Comparison of ENCODE assay signal across 7 mouse cellular contexts in the genomic region with DNA sequence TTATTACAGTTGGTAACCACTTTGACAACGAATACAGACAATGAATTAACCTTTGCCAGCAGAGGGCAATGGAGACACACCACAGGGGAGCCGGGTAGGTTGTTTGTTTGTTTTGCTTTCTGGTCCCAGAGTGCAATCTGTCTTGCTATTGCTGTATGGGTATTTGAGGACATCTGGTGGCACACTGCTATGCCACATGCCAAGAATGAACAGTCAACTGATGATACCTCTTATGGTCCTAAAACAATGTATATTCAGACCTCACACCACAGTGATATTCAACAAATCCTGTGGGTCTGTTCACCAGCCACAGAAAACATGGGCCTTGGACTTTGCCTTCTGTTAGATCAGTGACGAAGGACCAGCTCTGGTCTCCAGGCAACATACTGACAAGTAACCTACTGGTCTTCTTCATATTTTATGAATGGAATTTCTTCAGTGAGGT. TPM values are rescaled to one million over a fixed set of nuclear protein-coding genes. Genes with fewer than 3 reads are reported as not detected.
DNase-seq lines count a peak whose midpoint lies in the region; ATAC-seq and TF ChIP-seq lines count a peak whose summit lies in the region.

No protein-coding gene starts in this region.

- peak; percentile 12 for DNase-seq in midbrain, postnatal 0 days (ENCODE audit: low spot score)
- no peak for DNase-seq in midbrain, embryonic 10.5 days (ENCODE audit: low spot score)
- DNase-seq in adrenal gland, adult 8-10 months, result peak; percentile 17
- no peak for DNase-seq in right cerebral cortex, postnatal 10 days (ENCODE audit: low spot score in 2 of 2)

- no peak overlapping the region for H3K9ac ChIP-seq in midbrain, postnatal 0 days (replicated peaks; ENCODE audit: low read length, poor library complexity, severe bottlenecking)
- no peak overlapping the region for H3K9ac ChIP-seq in liver, embryonic 15.5 days
- no peak overlapping the region for H3K9ac ChIP-seq in forebrain, embryonic 16.5 days (replicated peaks; ENCODE audit: low read depth, low read length)

- 62% methylated on average over 3 of the region's 3 CpGs for WGBS in midbrain, postnatal 0 days
- 55% methylated on average over 3 of the region's 3 CpGs for WGBS in midbrain, embryonic 10.5 days
- WGBS in liver, embryonic 15.5 days (ENCODE audit: insufficient replicate concordance), result 28% methylated on average over 3 of the region's 3 CpGs
- WGBS in forebrain, embryonic 16.5 days, result 58% methylated on average over 3 of the region's 3 CpGs

- no peaks in the 10 kb centered on the region for H3K36me3 ChIP-seq in midbrain, postnatal 0 days (ENCODE audit: insufficient read depth, low read length)
- H3K36me3 ChIP-seq in midbrain, embryonic 10.5 days, result peaks cover 29% of the 10 kb centered on the region
- no peaks in the 10 kb centered on the region for H3K36me3 ChIP-seq in liver, embryonic 15.5 days (replicated peaks)
- no peaks in the 10 kb centered on the region for H3K36me3 ChIP-seq in forebrain, embryonic 16.5 days (ENCODE audit: control insufficient read depth, insufficient read depth)

- peak; percentile 58 for TF ChIP-seq CTCF in midbrain, postnatal 0 days (IDR thresholded peaks at IDR 0.05)

- no peak overlapping the region for H3K4me2 ChIP-seq in midbrain, postnatal 0 days (ENCODE audit: low read depth, low read length, poor library complexity, severe bottlenecking)
- no peak overlapping the region for H3K4me2 ChIP-seq in liver, embryonic 15.5 days
- H3K4me2 ChIP-seq in forebrain, embryonic 16.5 days (ENCODE audit: low read length), result no peak overlapping the region

- ATAC-seq in midbrain, postnatal 0 days (ENCODE audit: low FRiP score), result no peak
- peak; percentile 79 for ATAC-seq in common myeloid progenitor, adult 5-6 weeks (replicated peaks; ENCODE audit: low read depth, poor library complexity, severe bottlenecking)
- ATAC-seq in liver, embryonic 15.5 days (ENCODE audit: insufficient read depth), result peak; percentile 39; the same call in 1 of the 2 replicates
- no peak for ATAC-seq in forebrain, embryonic 16.5 days

- no peaks in the 10 kb centered on the region for H3K27me3 ChIP-seq in midbrain, postnatal 0 days (ENCODE audit: insufficient read depth, low read length)
- H3K27me3 ChIP-seq in midbrain, embryonic 10.5 days (ENCODE audit: low read depth, poor library complexity, severe bottlenecking), result no peaks in the 10 kb centered on the region
- no peaks in the 10 kb centered on the region for H3K27me3 ChIP-seq in liver, embryonic 15.5 days
- no peaks in the 10 kb centered on the region for H3K27me3 ChIP-seq in forebrain, embryonic 16.5 days (replicated peaks; ENCODE audit: control insufficient read depth, insufficient read depth, low read length)

- H3K27ac ChIP-seq in midbrain, postnatal 0 days (ENCODE audit: low read depth, low read length), result no peak overlapping the region
- no peak overlapping the region for H3K27ac ChIP-seq in midbrain, embryonic 10.5 days (replicated peaks)
- H3K27ac ChIP-seq in liver, embryonic 15.5 days (replicated peaks), result no peak overlapping the region
- H3K27ac ChIP-seq in forebrain, embryonic 16.5 days (ENCODE audit: low read length), result no peak overlapping the region

- H3K9me3 ChIP-seq in midbrain, postnatal 0 days (ENCODE audit: low read length), result no peaks in the 10 kb centered on the region
- H3K9me3 ChIP-seq in midbrain, embryonic 10.5 days (replicated peaks), result no peaks in the 10 kb centered on the region
- no peaks in the 10 kb centered on the region for H3K9me3 ChIP-seq in liver, embryonic 15.5 days (replicated peaks)
- no peaks in the 10 kb centered on the region for H3K9me3 ChIP-seq in forebrain, embryonic 16.5 days (ENCODE audit: control insufficient read depth, low read length)

- no peak overlapping the region for H3K4me3 ChIP-seq in midbrain, postnatal 0 days (ENCODE audit: low read depth, low read length)
- no peak overlapping the region for H3K4me3 ChIP-seq in midbrain, embryonic 10.5 days
- no peak overlapping the region for H3K4me3 ChIP-seq in liver, embryonic 15.5 days (replicated peaks)
- H3K4me3 ChIP-seq in forebrain, embryonic 16.5 days (replicated peaks; ENCODE audit: low read length), result no peak overlapping the region

- no peaks in the 10 kb centered on the region for H3K4me1 ChIP-seq in midbrain, postnatal 0 days (ENCODE audit: insufficient read depth, low read length)
- no peaks in the 10 kb centered on the region for H3K4me1 ChIP-seq in midbrain, embryonic 10.5 days
- no peaks in the 10 kb centered on the region for H3K4me1 ChIP-seq in liver, embryonic 15.5 days (replicated peaks)
- no peaks in the 10 kb centered on the region for H3K4me1 ChIP-seq in forebrain, embryonic 16.5 days (replicated peaks; ENCODE audit: control insufficient read depth, insufficient read depth, low read length)

RNA-seq across cellular contexts. Expression of gene Dennd5b, which starts 43.5 kb away (rescaled TPM):
- total RNA-seq in midbrain, postnatal 0 days (2014; rRNA removed), result 47.1 and 51.0 TPM in 2 replicates
- 8.5 and 11.0 TPM in 2 replicates for polyA plus RNA-seq in midbrain, postnatal 0 days (2015; fragmentation: Nextera tagmentation; extraction: Ambion mirVana)
- polyA plus RNA-seq in midbrain, embryonic 10.5 days (2016; fragmentation: Nextera tagmentation; extraction: Ambion mirVana), result 11.9 and 14.3 TPM in 2 replicates
- 10 to 100 TPM; 16.5 to 25.7 (median 20.6) TPM for total RNA-seq in adrenal gland, adult 8-10 months (2022)
- total RNA-seq in common myeloid progenitor, adult 5-6 weeks (2017), result 3.4 and 4.2 TPM in 2 replicates
- polyA plus RNA-seq in liver, embryonic 15.5 days (2015; fragmentation: Nextera tagmentation; extraction: Ambion mirVana), result 3.8 and 4.2 TPM in 2 replicates
- polyA plus RNA-seq in forebrain, embryonic 16.5 days (2015; fragmentation: Nextera tagmentation; extraction: Ambion mirVana), result 14.2 and 15.2 TPM in 2 replicates

Comparison
In these comparisons a context has a peak if more than half of its experiments do, and no peak if none do; other contexts are left out.
1. DNase-seq: peak in midbrain, postnatal 0 days (single experiment) and adrenal gland, adult 8-10 months (single experiment); none in midbrain, embryonic 10.5 days (single experiment) and right cerebral cortex, postnatal 10 days (0 of 2).
2. ATAC-seq: peak in common myeloid progenitor, adult 5-6 weeks (single experiment) and liver, embryonic 15.5 days (single experiment); none in midbrain, postnatal 0 days (single experiment) and forebrain, embryonic 16.5 days (single experiment).